Mouse (Mus musculus): ENCODE results near the gene Pdzd2.

Gene Pdzd2

GRCm38 (mm10) chr15:12494084-12494483 lies 245.6 kb downstream of the Pdzd2 start:
- no peak for DNase-seq (ENCODE audit: extremely low read depth, low read depth, low spot score)

GRCm38 (mm10) chr15:12493258-12493657 lies 246.5 kb downstream of the Pdzd2 start:
- no peak for DNase-seq (ENCODE audit: extremely low read depth, low read depth, low spot score)

- DNase-seq (ENCODE audit: extremely low read depth, low read depth, low spot score) = no peak
Measured at GRCm38 (mm10) chr15:12490969-12491368, 248.8 kb downstream of the Pdzd2 start.

GRCm38 (mm10) chr15:12490527-12490926 lies 249.2 kb downstream of the Pdzd2 start:
- DNase-seq (ENCODE audit: extremely low read depth, low read depth, low spot score) = peak; percentile 96

GRCm38 (mm10) chr15:12488316-12488715 lies 251.4 kb downstream of the Pdzd2 start:
- no peak for DNase-seq (ENCODE audit: extremely low read depth, low read depth, low spot score)

GRCm38 (mm10) chr15:12481261-12481660 lies 258.5 kb downstream of the Pdzd2 start:
- DNase-seq (ENCODE audit: extremely low read depth, low read depth, low spot score) = no peak

GRCm38 (mm10) chr15:12480369-12480768 lies 259.4 kb downstream of the Pdzd2 start:
- no peak for DNase-seq (ENCODE audit: extremely low read depth, low read depth, low spot score)

- DNase-seq (ENCODE audit: extremely low read depth, low read depth, low spot score) = peak; percentile 52
Measured at GRCm38 (mm10) chr15:12479326-12479725, 260.4 kb downstream of the Pdzd2 start.

GRCm38 (mm10) chr15:12473596-12473995 lies 266.1 kb downstream of the Pdzd2 start:
- no peak for DNase-seq (ENCODE audit: extremely low read depth, low read depth, low spot score)

- DNase-seq (ENCODE audit: extremely low read depth, low read depth, low spot score) = no peak
Measured at GRCm38 (mm10) chr15:12472646-12473045, 267.1 kb downstream of the Pdzd2 start.

- no peak for DNase-seq (ENCODE audit: extremely low read depth, low read depth, low spot score)
Measured at GRCm38 (mm10) chr15:12470900-12471838, 268.6 kb downstream of the Pdzd2 start.

GRCm38 (mm10) chr15:12468625-12469024 lies 271.1 kb downstream of the Pdzd2 start:
- DNase-seq (ENCODE audit: extremely low read depth, low read depth, low spot score) = no peak

- DNase-seq (ENCODE audit: extremely low read depth, low read depth, low spot score) = no peak
Measured at GRCm38 (mm10) chr15:12465748-12466147, 274.0 kb downstream of the Pdzd2 start.

- no peak for DNase-seq (ENCODE audit: extremely low read depth, low read depth, low spot score)
Measured at GRCm38 (mm10) chr15:12456808-12457207, 282.9 kb downstream of the Pdzd2 start.

- no peak for DNase-seq (ENCODE audit: extremely low read depth, low read depth, low spot score)
Measured at GRCm38 (mm10) chr15:12453343-12453742, 286.4 kb downstream of the Pdzd2 start.

- DNase-seq (ENCODE audit: extremely low read depth, low read depth, low spot score) = no peak
Measured at GRCm38 (mm10) chr15:12452141-12452995, 287.4 kb downstream of the Pdzd2 start.

- no peak for DNase-seq (ENCODE audit: extremely low read depth, low read depth, low spot score)
Measured at GRCm38 (mm10) chr15:12451448-12451847, 288.3 kb downstream of the Pdzd2 start.

- no peak for DNase-seq (ENCODE audit: extremely low read depth, low read depth, low spot score)
Measured at GRCm38 (mm10) chr15:12450790-12451189, 288.9 kb downstream of the Pdzd2 start.

GRCm38 (mm10) chr15:12449321-12449720 lies 290.4 kb downstream of the Pdzd2 start:
- no peak for DNase-seq (ENCODE audit: extremely low read depth, low read depth, low spot score)

GRCm38 (mm10) chr15:12447021-12447434 lies 292.7 kb downstream of the Pdzd2 start:
- DNase-seq (ENCODE audit: extremely low read depth, low read depth, low spot score) = no peak

GRCm38 (mm10) chr15:12444551-12444950 lies 295.2 kb downstream of the Pdzd2 start:
- DNase-seq (ENCODE audit: extremely low read depth, low read depth, low spot score) = no peak

GRCm38 (mm10) chr15:12439351-12439751 lies 300.4 kb downstream of the Pdzd2 start:
- DNase-seq (ENCODE audit: extremely low read depth, low read depth, low spot score) = peak; percentile 87

All from fat pad, adult 2 months (tissue).